Mouse (Mus musculus) stomach, postnatal 0 days (tissue): ENCODE results near the gene Usp10.

Experiments used
- CTCF ChIP-seq: IDR thresholded peaks from 2 replicates; pipeline ENCODE4 v1.5.1; 2016; ENCODE audit warnings: antibody characterized with exemption, low read depth, mild to moderate bottlenecking, moderate library complexity
- EP300 ChIP-seq: optimal IDR thresholded peaks from 2 replicates; pipeline ENCODE3; 2016; ENCODE audit warnings: antibody characterized with exemption

- TF ChIP-seq CTCF (no peak), EP300 (no peak)
Measured at GRCm38 (mm10) chr8:119911258-119911962, 1.2 kb downstream of the Usp10 start.
